Mouse (Mus musculus) spleen, adult 18-20 months (tissue): ENCODE measurements around the gene Zxdc.
A peak's percentile ranks its signal among the peaks of the same experiment; 100 is the strongest.

ENCODE experiments used
- DNase-seq, 2 experiments: peaks; one replicate each; pipeline ENCODE4 v3.0.0; 2022; ENCODE audit warnings: mixed read lengths in 2 of 2

Zxdc gene

GRCm38 (mm10) chr6:90381465-90381864 lies 12.2 kb downstream of the Zxdc start:
- no peak for DNase-seq

- no peak for DNase-seq
These were observed 21.3 kb downstream of the Zxdc start for GRCm38 (mm10) chr6:90390629-90391028.

GRCm38 (mm10) chr6:90393948-90394347 lies 24.7 kb downstream of the Zxdc start:
- DNase-seq: no peak

- no peak for DNase-seq
These were observed 26.5 kb downstream of the Zxdc start for GRCm38 (mm10) chr6:90395751-90396150.

GRCm38 (mm10) chr6:90397291-90397690 lies 28.0 kb downstream of the Zxdc start:
- DNase-seq: no peak

- DNase-seq: no peak
These were observed 39.3 kb downstream of the Zxdc start for GRCm38 (mm10) chr6:90408632-90409031.

- DNase-seq: no peak
These were observed 41.7 kb downstream of the Zxdc start for GRCm38 (mm10) chr6:90410972-90411371.

- DNase-seq: no peak
These were observed 42.6 kb downstream of the Zxdc start for GRCm38 (mm10) chr6:90411926-90412325.

- DNase-seq: peak; percentile 24 to 57
These were observed 53.3 kb downstream of the Zxdc start for GRCm38 (mm10) chr6:90422565-90422964.

- no peak for DNase-seq
These were observed 56.1 kb downstream of the Zxdc start for GRCm38 (mm10) chr6:90425361-90425760.

- no peak for DNase-seq
These were observed 56.7 kb downstream of the Zxdc start for GRCm38 (mm10) chr6:90426003-90426402.

GRCm38 (mm10) chr6:90428380-90428974 lies 59.2 kb downstream of the Zxdc start, which contains the start of gene Cfap100:
Gene Cfap100, minus strand, starts transcription at chr6:90428797.
- peak in 1 of 2 experiments; percentile 9 for DNase-seq

- DNase-seq: no peak
These were observed 60.6 kb downstream of the Zxdc start for GRCm38 (mm10) chr6:90429911-90430310.

GRCm38 (mm10) chr6:90431487-90431886 lies 62.2 kb downstream of the Zxdc start:
- DNase-seq: no peak

- no peak for DNase-seq
These were observed 65.4 kb downstream of the Zxdc start for GRCm38 (mm10) chr6:90434687-90435086.

- peak; percentile 21 to 68 for DNase-seq
These were observed 65.9 kb downstream of the Zxdc start for GRCm38 (mm10) chr6:90435195-90435618.

GRCm38 (mm10) chr6:90436192-90436907 lies 67.1 kb downstream of the Zxdc start:
- no peak for DNase-seq

- no peak for DNase-seq
These were observed 67.7 kb downstream of the Zxdc start for GRCm38 (mm10) chr6:90437041-90437440.

GRCm38 (mm10) chr6:90446883-90447282 lies 77.6 kb downstream of the Zxdc start:
- no peak for DNase-seq

- peak in 1 of 2 experiments; percentile 55 for DNase-seq
These were observed 80.9 kb downstream of the Zxdc start for GRCm38 (mm10) chr6:90450179-90450578.

GRCm38 (mm10) chr6:90450697-90451096 lies 81.4 kb downstream of the Zxdc start:
- DNase-seq: no peak

GRCm38 (mm10) chr6:90451512-90451911 lies 82.2 kb downstream of the Zxdc start:
- no peak for DNase-seq

- DNase-seq: no peak
These were observed 83.3 kb downstream of the Zxdc start for GRCm38 (mm10) chr6:90452603-90453002.
